ENCODE assay signal across 8 mouse cellular contexts in genomic region chr6:138420536-138420891, GRCm38 (mm10).
DNase-seq lines count a peak whose midpoint lies in the region; ATAC-seq and TF ChIP-seq lines count a peak whose summit lies in the region.

No protein-coding gene starts in this region.

- H3K4me3 ChIP-seq in embryonic facial prominence, embryonic 11.5 days (ENCODE audit: low read depth, low read length), result peak overlapping the region; percentile 32
- H3K4me3 ChIP-seq in hindbrain, postnatal 0 days (ENCODE audit: low read length), result peak overlapping the region; percentile 52
- H3K4me3 ChIP-seq in neural tube, embryonic 12.5 days, result peak overlapping the region; percentile 26
- H3K4me3 ChIP-seq in cerebellum, adult 2 months (replicated peaks; ENCODE audit: insufficient read depth, low read depth, low read length), result no peak overlapping the region
- H3K4me3 ChIP-seq in kidney, adult 2 months (ENCODE audit: insufficient read depth, low read depth, low read length), result no peak overlapping the region

- no peak for TF ChIP-seq CTCF in hindbrain, postnatal 0 days (IDR thresholded peaks at IDR 0.05; ENCODE audit: low read depth)
- TF ChIP-seq CTCF in cerebellum, adult 2 months (IDR thresholded peaks at IDR 0.05; ENCODE audit: borderline replicate concordance, insufficient read depth, low read depth, low read length), result no peak
- TF ChIP-seq CTCF in kidney, adult 2 months (conservative IDR thresholded peaks at IDR 0.05; ENCODE audit: insufficient read depth, insufficient read length, low read depth, low read length), result no peak

- no peaks in the 10 kb centered on the region for H3K36me3 ChIP-seq in embryonic facial prominence, embryonic 11.5 days (replicated peaks; ENCODE audit: control insufficient read depth, insufficient read depth, low read depth, low read length)
- no peaks in the 10 kb centered on the region for H3K36me3 ChIP-seq in hindbrain, postnatal 0 days (ENCODE audit: insufficient read depth, low read length)
- no peaks in the 10 kb centered on the region for H3K36me3 ChIP-seq in neural tube, embryonic 12.5 days
- no peaks in the 10 kb centered on the region for H3K36me3 ChIP-seq in kidney, adult 2 months (ENCODE audit: control insufficient read depth, insufficient read depth, low read length)

- H3K27me3 ChIP-seq in embryonic facial prominence, embryonic 11.5 days (ENCODE audit: control insufficient read depth, insufficient read depth, low read length), result peaks cover 5% of the 10 kb centered on the region; the same call in 1 of the 2 replicates
- H3K27me3 ChIP-seq in hindbrain, postnatal 0 days (ENCODE audit: insufficient read depth, low read length), result no peaks in the 10 kb centered on the region
- H3K27me3 ChIP-seq in neural tube, embryonic 12.5 days (replicated peaks), result no peaks in the 10 kb centered on the region
- H3K27me3 ChIP-seq in cerebellum, adult 2 months (ENCODE audit: control insufficient read depth, insufficient read depth, low read length), result no peaks in the 10 kb centered on the region; the same call in 1 of the 2 replicates
- H3K27me3 ChIP-seq in kidney, adult 2 months (replicated peaks; ENCODE audit: control insufficient read depth, insufficient read depth, low read length), result no peaks in the 10 kb centered on the region; the same call in 1 of the 2 replicates

- DNase-seq in layer of hippocampus, adult 18-20 months (ENCODE audit: low spot score in 2 of 2), result peak; percentile 45 to 56
- no peak for DNase-seq in layer of hippocampus, postnatal 25 days (ENCODE audit: extremely low spot score in 1 of 2, low spot score in 1 of 2)
- DNase-seq in embryonic facial prominence, embryonic 11.5 days (ENCODE audit: low spot score), result peak; percentile 54
- peak; percentile 56 for DNase-seq in hindbrain, postnatal 0 days (ENCODE audit: low spot score)
- no peak for DNase-seq in cerebellum, adult 2 months
- no peak for DNase-seq in c-Kit-positive CD71-positive TER-119-positive erythroid progenitor cells, embryonic 14.5 days (ENCODE audit: low spot score)
- no peak for DNase-seq in kidney, adult 2 months

- no peaks in the 10 kb centered on the region for H3K4me1 ChIP-seq in embryonic facial prominence, embryonic 11.5 days (ENCODE audit: control insufficient read depth, insufficient read depth, low read length)
- peaks cover 9% of the 10 kb centered on the region for H3K4me1 ChIP-seq in hindbrain, postnatal 0 days (ENCODE audit: insufficient read depth, low read length)
- H3K4me1 ChIP-seq in neural tube, embryonic 12.5 days, result peaks cover 32% of the 10 kb centered on the region
- H3K4me1 ChIP-seq in cerebellum, adult 2 months (ENCODE audit: control insufficient read depth, insufficient read depth, low read length), result no peaks in the 10 kb centered on the region; the same call in 1 of the 2 replicates
- H3K4me1 ChIP-seq in kidney, adult 2 months (ENCODE audit: control insufficient read depth, insufficient read depth, low read length), result no peaks in the 10 kb centered on the region

- WGBS in embryonic facial prominence, embryonic 11.5 days, result 4% methylated on average over 3 of the region's 3 CpGs
- 0% methylated on average over 3 of the region's 3 CpGs for WGBS in hindbrain, postnatal 0 days
- 1% methylated on average over 3 of the region's 3 CpGs for WGBS in neural tube, embryonic 12.5 days
- 13% methylated on average over 3 of the region's 3 CpGs for WGBS in cerebellum, adult 2 months
- WGBS in kidney, adult 2 months, result 18% methylated on average over 3 of the region's 3 CpGs

- H3K9ac ChIP-seq in embryonic facial prominence, embryonic 11.5 days (replicated peaks; ENCODE audit: low read length), result peak overlapping the region; percentile 18; the same call in 1 of the 2 replicates
- H3K9ac ChIP-seq in hindbrain, postnatal 0 days (replicated peaks; ENCODE audit: low read length), result peak overlapping the region; percentile 49; the same call in 1 of the 2 replicates
- peak overlapping the region; percentile 18; the same call in 1 of the 2 replicates for H3K9ac ChIP-seq in neural tube, embryonic 12.5 days

- 0 out of 2 replicates have a peak overlapping the region, but pooled peaks have one; percentile 20 for H3K27ac ChIP-seq in embryonic facial prominence, embryonic 11.5 days (replicated peaks; ENCODE audit: low read depth, low read length)
- H3K27ac ChIP-seq in hindbrain, postnatal 0 days, result peak overlapping the region; percentile 62
- peak overlapping the region; percentile 37; the same call in 1 of the 2 replicates for H3K27ac ChIP-seq in neural tube, embryonic 12.5 days
- H3K27ac ChIP-seq in cerebellum, adult 2 months (ENCODE audit: insufficient read depth, low read length), result no peak overlapping the region
- H3K27ac ChIP-seq in kidney, adult 2 months (ENCODE audit: insufficient read depth, low read depth, low read length), result no peak overlapping the region

- peak overlapping the region; percentile 62 for H3K4me2 ChIP-seq in embryonic facial prominence, embryonic 11.5 days (ENCODE audit: low read depth, low read length)
- peak overlapping the region; percentile 81 for H3K4me2 ChIP-seq in hindbrain, postnatal 0 days (ENCODE audit: low read depth, low read length)
- peak overlapping the region; percentile 71 for H3K4me2 ChIP-seq in neural tube, embryonic 12.5 days (replicated peaks)

- peak; percentile 42 for ATAC-seq in embryonic facial prominence, embryonic 11.5 days (replicated peaks; ENCODE audit: insufficient number of reproducible peaks, low FRiP score, low TSS enrichment, low read depth)
- peak; percentile 46 for ATAC-seq in hindbrain, postnatal 0 days
- peak; percentile 34 for ATAC-seq in neural tube, embryonic 12.5 days (ENCODE audit: low FRiP score, low read depth)

- no peak for TF ChIP-seq POLR2A in cerebellum, adult 2 months (IDR thresholded peaks at IDR 0.05; ENCODE audit: borderline replicate concordance, insufficient read depth, low read length)
- no peak for TF ChIP-seq POLR2A in kidney, adult 2 months (IDR thresholded peaks at IDR 0.05; ENCODE audit: low read depth, low read length)

- no peaks in the 10 kb centered on the region for H3K9me3 ChIP-seq in embryonic facial prominence, embryonic 11.5 days (replicated peaks; ENCODE audit: control insufficient read depth, low read length)
- H3K9me3 ChIP-seq in hindbrain, postnatal 0 days (ENCODE audit: low read length), result no peaks in the 10 kb centered on the region
- H3K9me3 ChIP-seq in neural tube, embryonic 12.5 days, result no peaks in the 10 kb centered on the region

Comparison
In these comparisons a context has a peak if more than half of its experiments do, and no peak if none do; other contexts are left out.
1. DNase-seq: peak in layer of hippocampus, adult 18-20 months (2 of 2), embryonic facial prominence, embryonic 11.5 days (single experiment) and hindbrain, postnatal 0 days (single experiment); none in layer of hippocampus, postnatal 25 days (0 of 2), cerebellum, adult 2 months (0 of 2), c-Kit-positive CD71-positive TER-119-positive erythroid progenitor cells, embryonic 14.5 days (single experiment) and kidney, adult 2 months (single experiment).
2. H3K27ac ChIP-seq: peak in embryonic facial prominence, embryonic 11.5 days (single experiment), hindbrain, postnatal 0 days (single experiment) and neural tube, embryonic 12.5 days (single experiment); none in cerebellum, adult 2 months (single experiment) and kidney, adult 2 months (single experiment).
3. H3K4me3 ChIP-seq: peak in embryonic facial prominence, embryonic 11.5 days (single experiment), hindbrain, postnatal 0 days (single experiment) and neural tube, embryonic 12.5 days (single experiment); none in cerebellum, adult 2 months (single experiment) and kidney, adult 2 months (single experiment).
4. Peak in every context shown above with its lines, with median percentiles within 50 percentile points of each other: ATAC-seq, H3K4me2 ChIP-seq and H3K9ac ChIP-seq.